Mouse (Mus musculus): ENCODE results near the gene Cep63. TPM values are rescaled to one million over a fixed set of nuclear protein-coding genes. Genes with fewer than 3 reads are reported as not detected.

Cep63 gene
- polyA plus RNA-seq, 1 experiment: 24.3 TPM

GRCm38 (mm10) chr9:102545406-102546255 lies 80.7 kb downstream of the Cep63 start:
- Histone ChIP-seq H3K4me3 (ENCODE audit: insufficient read depth, low read length) (no peak overlapping the region), H3K4me1 (ENCODE audit: control insufficient read depth, insufficient read depth, low read length) (peaks cover 12% of the 10 kb centered on the region), H3K27ac (ENCODE audit: insufficient read depth, low read depth, low read length) (no peak overlapping the region)
- no peak for TF ChIP-seq CTCF (IDR thresholded peaks at IDR 0.05; ENCODE audit: low read depth, low read length)

GRCm38 (mm10) chr9:102544773-102545366 lies 81.5 kb downstream of the Cep63 start:
- TF ChIP-seq POLR2A (IDR thresholded peaks at IDR 0.05; ENCODE audit: borderline replicate concordance, low read depth, low read length) (no peak), CTCF (IDR thresholded peaks at IDR 0.05; ENCODE audit: low read depth, low read length) (peak; percentile 93)
- peaks cover 11% of the 10 kb centered on the region for H3K4me1 ChIP-seq (ENCODE audit: control insufficient read depth, insufficient read depth, low read length)
- no peak overlapping the region for H3K4me3 ChIP-seq (ENCODE audit: insufficient read depth, low read length)
- H3K27ac ChIP-seq (ENCODE audit: insufficient read depth, low read depth, low read length): no peak overlapping the region

- peaks cover 11% of the 10 kb centered on the region for H3K4me1 ChIP-seq (ENCODE audit: control insufficient read depth, insufficient read depth, low read length)
- no peak overlapping the region for H3K27ac ChIP-seq (ENCODE audit: insufficient read depth, low read depth, low read length)
- no peak for TF ChIP-seq CTCF (IDR thresholded peaks at IDR 0.05; ENCODE audit: low read depth, low read length)
- no peak for TF ChIP-seq POLR2A (IDR thresholded peaks at IDR 0.05; ENCODE audit: borderline replicate concordance, low read depth, low read length)
- no peak overlapping the region for H3K4me3 ChIP-seq (ENCODE audit: insufficient read depth, low read length)
These were observed 82.1 kb downstream of the Cep63 start for GRCm38 (mm10) chr9:102544116-102544772.

DNA sequence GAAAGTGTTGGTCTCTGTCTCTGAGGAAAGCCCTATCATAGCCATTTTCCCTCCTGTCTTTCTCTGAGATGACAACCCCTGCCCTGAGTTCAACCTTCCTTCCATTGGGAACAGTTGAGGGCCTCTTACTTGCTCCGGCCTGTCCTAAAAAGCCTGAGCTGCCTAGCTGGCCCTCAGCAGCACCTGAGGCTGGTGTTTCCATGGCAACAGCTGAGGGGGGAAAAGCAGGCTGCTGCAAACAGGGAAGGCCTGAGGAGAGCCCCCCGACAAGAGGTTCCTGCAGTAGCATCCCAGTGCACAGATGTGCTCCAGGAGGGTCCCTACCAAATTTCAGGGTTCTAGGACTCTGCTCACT lies 82.6 kb downstream of the Cep63 start:
- no peak overlapping the region for H3K27ac ChIP-seq (ENCODE audit: insufficient read depth, low read depth, low read length)
- H3K4me3 ChIP-seq (ENCODE audit: insufficient read depth, low read length): no peak overlapping the region
- TF ChIP-seq POLR2A (IDR thresholded peaks at IDR 0.05; ENCODE audit: borderline replicate concordance, low read depth, low read length) (no peak), CTCF (IDR thresholded peaks at IDR 0.05; ENCODE audit: low read depth, low read length) (no peak)
- peaks cover 11% of the 10 kb centered on the region for H3K4me1 ChIP-seq (ENCODE audit: control insufficient read depth, insufficient read depth, low read length)

DNA sequence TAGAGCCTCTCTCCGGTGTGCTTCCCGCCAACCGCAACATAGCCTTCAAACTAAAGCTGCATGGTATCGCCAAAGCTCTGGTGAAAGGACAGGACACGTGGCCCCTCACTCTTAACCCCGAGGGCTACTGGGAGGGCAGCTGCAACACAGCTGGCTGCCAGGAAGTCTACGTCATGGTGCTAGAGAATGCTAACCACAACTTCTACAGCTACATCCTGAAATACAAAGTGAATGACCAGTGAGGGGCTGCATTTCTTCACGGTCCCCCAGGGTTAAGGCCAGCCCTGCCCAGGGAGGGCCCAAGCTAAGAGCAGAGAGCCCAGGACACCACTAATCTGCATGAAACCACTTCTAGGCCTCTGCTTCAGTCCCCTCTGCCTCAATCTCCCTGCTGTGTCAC lies 83.8 kb downstream of the Cep63 start:
- no peak overlapping the region for H3K4me3 ChIP-seq (ENCODE audit: insufficient read depth, low read length)
- TF ChIP-seq POLR2A (IDR thresholded peaks at IDR 0.05; ENCODE audit: borderline replicate concordance, low read depth, low read length): no peak
- TF ChIP-seq CTCF (IDR thresholded peaks at IDR 0.05; ENCODE audit: low read depth, low read length): no peak
- H3K4me1 ChIP-seq (ENCODE audit: control insufficient read depth, insufficient read depth, low read length): peaks cover 11% of the 10 kb centered on the region
- no peak overlapping the region for H3K27ac ChIP-seq (ENCODE audit: insufficient read depth, low read depth, low read length)

DNA sequence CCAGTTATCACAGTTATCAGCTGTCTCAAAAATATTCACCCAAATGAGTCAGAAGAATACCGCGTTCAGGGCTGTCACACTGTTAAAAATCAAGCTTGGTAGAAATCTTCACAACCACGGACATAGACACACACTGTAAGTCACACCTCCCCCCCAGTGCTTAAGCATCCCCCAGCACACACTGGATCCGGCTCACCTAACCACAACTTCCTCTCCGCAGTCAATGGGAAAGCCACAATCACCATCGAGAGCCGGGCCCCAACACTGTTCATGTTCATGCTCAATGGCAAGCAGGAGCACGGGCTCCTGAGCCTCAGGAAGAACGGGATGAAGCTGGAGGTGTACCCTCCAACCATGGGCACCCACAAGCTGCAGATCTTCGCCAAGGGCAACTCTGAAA lies 84.7 kb downstream of the Cep63 start:
- H3K4me3 ChIP-seq (ENCODE audit: insufficient read depth, low read length): no peak overlapping the region
- H3K27ac ChIP-seq (ENCODE audit: insufficient read depth, low read depth, low read length): no peak overlapping the region
- no peak for TF ChIP-seq POLR2A (IDR thresholded peaks at IDR 0.05; ENCODE audit: borderline replicate concordance, low read depth, low read length)
- no peak for TF ChIP-seq CTCF (IDR thresholded peaks at IDR 0.05; ENCODE audit: low read depth, low read length)
- H3K4me1 ChIP-seq (ENCODE audit: control insufficient read depth, insufficient read depth, low read length): peaks cover 11% of the 10 kb centered on the region

DNA sequence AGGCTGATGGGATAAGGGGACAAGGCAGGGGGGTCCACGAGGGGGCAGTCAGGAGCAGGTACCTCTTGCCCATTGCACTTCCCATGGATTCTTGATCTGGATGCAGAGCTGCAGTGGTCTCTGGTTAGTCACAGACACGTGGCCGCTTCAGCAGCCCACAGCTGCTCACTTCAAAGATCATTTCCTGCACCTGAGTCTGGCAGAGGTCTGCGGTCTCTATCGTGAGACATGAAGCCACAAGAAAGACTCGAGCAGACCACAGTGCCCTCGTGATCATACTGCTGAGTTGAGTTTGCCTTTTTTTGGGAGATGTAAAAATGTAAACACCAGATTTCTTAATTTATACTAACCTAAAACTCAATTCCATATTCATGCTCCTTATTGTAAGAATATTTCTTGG lies 86.6 kb downstream of the Cep63 start:
- TF ChIP-seq CTCF (IDR thresholded peaks at IDR 0.05; ENCODE audit: low read depth, low read length) (no peak), POLR2A (IDR thresholded peaks at IDR 0.05; ENCODE audit: borderline replicate concordance, low read depth, low read length) (no peak)
- no peak overlapping the region for H3K27ac ChIP-seq (ENCODE audit: insufficient read depth, low read depth, low read length)
- H3K4me1 ChIP-seq (ENCODE audit: control insufficient read depth, insufficient read depth, low read length): peaks cover 11% of the 10 kb centered on the region
- no peak overlapping the region for H3K4me3 ChIP-seq (ENCODE audit: insufficient read depth, low read length)

DNA sequence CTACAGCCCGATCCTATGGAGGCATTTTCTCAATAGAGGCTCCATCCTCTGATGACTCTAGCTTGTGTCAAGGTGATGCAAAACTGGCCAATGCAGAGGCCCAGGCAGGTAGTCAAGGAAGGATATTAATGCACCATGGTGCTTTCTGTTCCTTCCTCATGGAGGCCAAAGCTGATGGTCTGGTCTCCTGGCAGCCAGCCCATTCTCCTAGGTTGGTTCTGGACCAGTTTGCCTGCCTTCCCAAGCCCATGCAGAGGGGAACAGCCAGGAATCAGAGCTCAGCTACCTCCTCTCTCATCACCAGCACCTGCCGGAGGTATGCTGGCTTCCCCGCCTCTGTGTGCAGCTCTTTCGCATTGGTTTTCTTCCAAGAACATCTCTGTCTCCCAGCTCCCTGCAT lies 89.4 kb downstream of the Cep63 start:
- peaks cover 5% of the 10 kb centered on the region for H3K4me1 ChIP-seq (ENCODE audit: control insufficient read depth, insufficient read depth, low read length)
- TF ChIP-seq CTCF (IDR thresholded peaks at IDR 0.05; ENCODE audit: low read depth, low read length) (no peak), POLR2A (IDR thresholded peaks at IDR 0.05; ENCODE audit: borderline replicate concordance, low read depth, low read length) (no peak)
- no peak overlapping the region for H3K27ac ChIP-seq (ENCODE audit: insufficient read depth, low read depth, low read length)
- no peak overlapping the region for H3K4me3 ChIP-seq (ENCODE audit: insufficient read depth, low read length)

Other genes with a start within 250 kb of the Cep63 start
- not detected in 2 replicates for gene Ky, start 120.8 kb downstream of the Cep63 start, polyA plus RNA-seq (2012; ENCODE audit: insufficient read depth, insufficient read length, missing spikeins)
- gene Anapc13, start 238 bp downstream of the Cep63 start, polyA plus RNA-seq (2012; ENCODE audit: insufficient read depth, insufficient read length, missing spikeins): 99.3 and 110 TPM in 2 replicates
- gene Amotl2, start 90.1 kb upstream of the Cep63 start, polyA plus RNA-seq (2012; ENCODE audit: insufficient read depth, insufficient read length, missing spikeins): 0.31 and 1.2 TPM in 2 replicates
- gene Ryk, start 208.4 kb upstream of the Cep63 start, polyA plus RNA-seq (2012; ENCODE audit: insufficient read depth, insufficient read length, missing spikeins): 1.2 and 2.2 TPM in 2 replicates

Measured in bone marrow macrophage, adult 2 months (primary cell).